Mouse (Mus musculus) spleen, postnatal 0 days (tissue): Measurements from ENCODE around the gene Iqcn. TPM values are rescaled to one million over a fixed set of nuclear protein-coding genes. Genes with fewer than 3 reads are reported as not detected.

Experiments
- polyA plus RNA-seq: library from polyadenylated mRNA; unstranded; fragments of >200 nt; fragmentation: Nextera tagmentation; extraction: Ambion mirVana; gene quantifications from 2 replicates; pipeline ENCODE4 v1.2.1, GENCODE M21; 2015

Iqcn gene
- not detected in 2 replicates for polyA plus RNA-seq

DNA sequence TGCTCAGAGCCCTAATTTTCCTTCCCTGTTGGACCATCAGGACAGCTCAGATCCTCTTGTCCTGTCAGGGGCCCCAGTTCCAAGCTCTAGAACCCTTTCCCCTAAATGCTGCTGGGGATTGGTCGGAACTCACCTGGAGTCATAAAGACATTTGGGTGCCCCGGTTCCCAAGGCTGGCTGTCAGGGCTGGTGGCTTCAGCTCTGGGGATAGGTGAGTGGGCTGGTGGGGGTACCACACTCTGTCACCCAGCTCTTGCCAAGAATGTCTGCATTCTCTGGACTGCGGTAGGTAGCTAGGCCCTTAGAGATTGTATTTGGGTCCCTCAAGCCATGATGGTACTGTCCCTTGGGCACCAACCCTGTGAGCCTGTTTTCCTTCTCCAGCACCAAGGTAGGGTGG, at the start of gene Iqcn:
Iqcn (plus strand) TSS at position 171 of the 400 bp plus-strand sequence.

DNA sequence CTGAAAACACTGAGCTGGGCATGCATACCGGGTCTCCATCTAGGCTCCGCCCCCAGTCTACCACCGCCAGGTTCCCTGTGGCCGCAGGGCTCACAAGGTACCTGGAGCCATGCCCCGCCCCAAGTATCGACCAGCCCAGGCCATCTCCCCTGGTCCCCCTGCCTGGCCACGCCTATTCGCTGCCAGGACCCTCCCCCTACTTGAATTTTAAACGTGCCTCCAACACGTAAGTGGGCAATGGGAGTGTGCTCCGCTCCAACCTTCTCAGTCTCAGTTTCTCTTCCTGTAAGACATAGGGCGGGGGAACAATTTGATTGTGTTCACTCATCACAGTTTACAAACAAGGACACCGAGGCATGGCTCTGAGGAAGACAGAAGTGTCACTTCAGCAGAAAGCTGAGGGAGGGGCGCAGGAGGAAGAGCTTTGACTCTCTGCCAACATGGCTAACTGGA, 43.0 kb upstream of the Iqcn start, which contains the start of gene Pgpep1:
Pgpep1 (minus strand) TSS at position 116 of the 453 bp plus-strand sequence.

DNA sequence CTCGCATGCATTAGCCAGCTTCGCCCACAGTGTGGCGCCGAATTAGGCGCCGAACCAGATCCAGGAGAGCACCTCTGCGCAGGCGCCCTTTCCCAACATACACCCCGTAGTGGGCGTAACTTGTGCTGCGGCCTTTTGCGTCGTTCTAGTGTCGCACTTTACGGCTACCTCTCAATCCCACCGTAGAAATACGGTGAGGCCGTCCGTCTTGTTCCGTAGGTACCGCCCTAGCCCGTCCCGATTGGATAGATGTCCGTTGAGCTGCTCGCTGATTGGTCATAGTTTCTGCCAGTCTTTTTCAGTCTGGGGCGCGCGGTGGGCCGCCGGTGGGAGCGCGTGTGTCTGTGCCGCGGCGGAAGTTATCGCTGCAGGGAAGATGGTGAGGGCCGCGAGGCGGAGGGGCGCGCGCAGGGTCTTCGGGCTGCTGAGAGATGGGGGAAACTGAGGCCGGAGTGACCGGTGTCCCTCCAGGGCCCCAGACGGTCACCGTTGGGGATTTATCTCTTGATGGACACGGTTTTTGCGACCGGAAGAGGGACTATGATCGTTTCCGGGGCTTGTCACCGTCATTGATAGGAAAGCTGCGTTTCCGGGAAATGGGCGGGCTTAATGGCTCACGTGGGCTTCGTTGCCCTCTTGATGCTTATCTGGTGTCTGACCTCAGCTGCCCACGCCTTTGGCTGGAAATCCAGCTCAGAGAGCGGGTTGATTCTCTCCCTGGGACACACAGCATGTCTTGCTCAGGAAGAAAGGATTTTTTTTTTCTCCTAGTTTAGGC, 30.0 kb upstream of the Iqcn start, which contains the start of gene Lsm4:
Lsm4 (plus strand) TSS at position 170 of the 778 bp plus-strand sequence.

DNA sequence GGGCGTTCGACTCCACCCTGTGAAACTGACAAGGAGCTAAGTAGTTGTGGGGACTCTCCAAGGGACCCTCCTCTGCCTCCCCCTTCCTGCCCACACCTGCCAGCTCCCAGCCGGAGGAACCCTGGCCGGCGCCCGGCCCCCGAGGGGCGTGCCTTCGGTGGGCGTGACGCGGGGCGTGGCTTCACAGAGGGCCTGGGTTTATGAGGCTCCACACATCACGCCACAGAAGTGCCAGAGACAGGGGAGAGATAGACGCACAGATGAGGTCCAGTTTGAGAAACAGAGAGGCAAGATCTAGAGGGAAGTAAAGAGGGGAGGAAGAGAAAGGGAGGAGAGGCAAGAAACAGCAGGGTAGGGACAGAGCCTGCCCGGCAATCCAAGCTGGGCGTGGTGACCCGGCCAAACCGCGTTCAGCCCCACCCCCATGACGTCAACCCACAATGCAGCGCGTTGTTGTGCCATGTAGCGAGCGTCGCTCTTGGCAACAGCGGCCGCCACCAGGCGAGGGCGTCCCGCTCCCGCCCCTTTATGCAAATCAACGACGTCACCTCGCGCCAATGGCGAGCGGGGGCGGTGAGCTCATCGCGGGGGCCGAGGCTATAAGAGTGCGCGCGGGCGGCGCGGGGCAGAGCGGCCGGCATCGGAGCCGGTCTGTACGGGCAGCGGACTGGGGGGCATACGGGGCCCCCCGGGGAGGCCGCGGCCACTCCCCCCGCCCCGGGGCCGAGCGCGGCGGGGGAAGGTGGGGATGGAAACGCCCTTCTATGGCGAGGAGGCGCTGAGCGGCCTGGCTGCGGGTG, 4.7 kb upstream of the Iqcn start, which contains the start of gene Jund:
Jund (plus strand) TSS at position 640 of the 800 bp plus-strand sequence.

DNA sequence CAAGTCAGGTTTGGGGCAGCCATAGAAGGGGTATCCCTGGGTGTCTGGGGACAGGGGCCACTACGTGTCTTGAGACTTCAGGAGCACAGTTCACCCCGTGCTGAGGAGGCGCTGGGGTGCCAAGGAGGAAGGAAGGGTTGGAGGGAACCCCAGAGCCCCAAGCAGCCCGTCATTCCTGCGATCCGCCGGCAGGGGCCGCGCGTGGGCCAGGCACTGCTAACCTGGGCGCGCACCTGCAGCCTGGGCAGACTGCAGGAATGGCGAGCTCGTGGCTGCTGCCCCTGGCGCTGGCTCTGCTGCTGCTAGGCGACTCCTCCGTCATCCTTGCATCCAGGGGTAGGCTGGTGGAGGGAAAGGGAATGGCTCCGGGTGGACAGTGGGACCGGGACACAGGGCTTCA, 15.0 kb downstream of the Iqcn start, which contains the start of gene Gm3336:
Gm3336 (plus strand) TSS at position 247 of the 400 bp plus-strand sequence.

DNA sequence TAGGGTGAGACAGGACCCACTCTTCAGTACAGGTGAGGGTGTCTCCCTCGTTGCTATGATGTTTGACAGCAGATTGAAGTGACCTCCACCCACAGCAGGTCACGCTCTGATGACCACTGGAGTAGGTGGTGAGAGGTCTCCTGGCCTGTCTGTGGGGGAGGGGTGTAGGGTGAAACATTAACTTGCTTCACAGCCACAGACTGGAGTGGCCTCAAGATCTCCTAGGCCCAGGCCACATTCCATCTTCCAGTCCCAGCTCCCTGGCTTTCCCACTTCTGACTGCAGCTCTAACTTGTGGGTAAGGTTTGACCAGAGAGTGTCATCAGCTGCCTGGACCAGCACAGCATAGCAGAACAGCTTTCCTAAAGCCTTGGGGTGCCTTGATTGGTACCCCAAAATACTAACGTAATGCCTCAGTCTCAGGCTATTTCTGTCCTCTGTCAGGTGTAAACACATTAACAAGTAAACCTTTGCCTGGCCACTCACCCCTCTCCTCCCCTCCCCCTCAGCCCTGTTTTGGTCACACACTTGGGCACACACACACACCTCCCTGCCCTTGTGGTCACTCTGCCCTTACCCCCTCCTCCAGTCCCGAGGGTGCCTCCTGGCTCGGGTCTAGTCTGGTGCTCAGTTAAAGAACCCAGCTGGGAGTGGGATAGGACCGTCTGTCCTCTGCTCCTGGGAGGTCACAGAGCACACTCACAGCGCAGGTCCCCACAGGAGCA, 20.4 kb downstream of the Iqcn start, which contains the start of gene Pde4c:
Pde4c (plus strand) TSS at position 235 of the 725 bp plus-strand sequence.

DNA sequence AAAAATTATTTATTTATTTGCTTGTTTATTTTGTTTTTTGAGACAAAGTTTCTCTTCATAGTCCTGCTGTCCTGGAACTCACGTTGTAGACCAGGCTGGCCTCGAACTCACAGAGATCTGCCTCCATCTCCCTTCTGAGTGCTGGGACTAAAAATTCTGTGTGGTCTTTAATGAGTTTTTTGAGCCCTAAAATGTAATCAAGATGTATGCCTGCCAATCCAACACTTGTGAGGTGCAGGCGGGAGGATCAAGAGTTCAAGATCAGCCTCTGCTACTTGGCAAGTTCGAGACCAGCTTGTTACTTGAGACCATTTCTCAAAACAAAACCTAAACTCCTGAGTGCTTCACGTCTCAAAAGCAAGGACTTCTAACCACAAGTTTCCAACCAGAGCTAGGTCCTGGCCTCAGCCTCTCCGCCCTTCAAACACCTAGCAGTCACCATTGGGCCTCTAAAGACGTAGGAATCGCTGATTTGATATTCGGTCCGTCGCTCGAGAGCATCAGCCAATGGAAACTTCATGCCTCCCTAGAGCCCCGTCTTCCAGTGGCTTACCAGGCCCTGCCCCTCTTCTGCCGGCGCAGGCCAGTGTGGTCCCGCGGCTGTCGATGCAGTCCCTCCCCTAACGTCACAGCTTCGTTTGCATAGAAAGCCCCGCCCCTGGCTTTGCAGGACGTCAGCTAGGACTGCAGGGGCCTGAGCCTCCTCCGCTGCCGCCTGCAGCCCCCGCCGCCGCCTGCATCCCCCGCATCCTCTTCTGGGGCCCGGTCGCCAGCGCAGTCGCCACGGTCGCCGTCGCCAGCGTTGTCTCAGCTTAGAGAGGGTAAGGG, 51.0 kb downstream of the Iqcn start, which contains the start of gene Rab3a:
Rab3a (plus strand) TSS at position 637 of the 828 bp plus-strand sequence.

DNA sequence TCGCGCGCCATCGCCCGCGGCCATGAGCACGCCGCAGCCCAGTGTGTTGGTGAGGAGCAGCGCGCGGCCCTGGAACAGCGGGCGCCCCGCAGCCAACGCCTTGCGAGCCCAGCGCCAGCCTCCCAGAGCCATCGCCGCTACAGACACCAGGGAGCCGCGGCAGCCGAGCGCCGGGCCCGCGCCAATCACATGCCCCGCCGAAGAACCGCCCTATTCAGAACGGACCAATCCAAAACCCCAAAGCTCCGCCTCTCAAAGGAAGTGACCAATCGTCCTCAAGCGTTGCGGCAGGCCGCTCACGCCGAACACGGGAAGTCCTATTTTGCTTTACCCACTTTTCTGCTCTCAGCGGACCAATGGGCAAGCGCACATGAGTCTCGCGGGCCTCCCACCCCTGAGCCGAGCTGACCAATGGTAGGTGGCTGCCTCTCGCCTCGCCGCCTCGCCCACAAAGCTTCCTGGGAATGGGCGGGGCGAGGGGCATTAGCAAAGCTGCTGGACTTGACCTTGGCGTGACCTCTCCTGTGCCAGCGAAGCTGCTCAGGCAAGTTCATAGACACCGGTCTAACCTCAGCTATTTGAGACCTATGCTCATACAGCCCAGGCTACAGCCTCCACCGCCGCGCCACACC, 57.6 kb downstream of the Iqcn start, which contains the start of gene Mpv17l2:
Mpv17l2 (minus strand) TSS at position 172 of the 632 bp plus-strand sequence.

Other genes with a start within 250 kb of the Iqcn start
- 6.0 and 7.3 TPM in 2 replicates for gene Klhl26, start 226.5 kb upstream of the Iqcn start, polyA plus RNA-seq
- not detected in 2 replicates for gene Tmem59l, start 216.1 kb upstream of the Iqcn start, polyA plus RNA-seq
- 2.3 and 2.4 TPM in 2 replicates for gene Crlf1, start 210.3 kb upstream of the Iqcn start, polyA plus RNA-seq
- gene Rex1bd, start 196.7 kb upstream of the Iqcn start, polyA plus RNA-seq, result 90.9 and 97.6 TPM in 2 replicates
- 940 and 995 TPM in 2 replicates for gene Uba52, start 192.7 kb upstream of the Iqcn start, polyA plus RNA-seq
- gene Fkbp8, start 175.7 kb upstream of the Iqcn start, polyA plus RNA-seq, result 177 and 190 TPM in 2 replicates
- 46.7 and 49.2 TPM in 2 replicates for gene Kxd1, start 175.5 kb upstream of the Iqcn start, polyA plus RNA-seq
- 9.3 and 10.1 TPM in 2 replicates for gene Ell, start 164.0 kb upstream of the Iqcn start, polyA plus RNA-seq
- 50.4 and 57.8 TPM in 2 replicates for gene Isyna1, start 109.1 kb upstream of the Iqcn start, polyA plus RNA-seq
- gene Ssbp4, start 94.6 kb upstream of the Iqcn start, polyA plus RNA-seq, result 80.1 and 80.6 TPM in 2 replicates
- gene Lrrc25, start 87.3 kb upstream of the Iqcn start, polyA plus RNA-seq, result 10.7 and 14.6 TPM in 2 replicates
- 0.79 and 0.93 TPM in 2 replicates for gene Gdf15, start 71.0 kb upstream of the Iqcn start, polyA plus RNA-seq
- 13.5 and 15.4 TPM in 2 replicates for gene Pgpep1, start 43.1 kb upstream of the Iqcn start, polyA plus RNA-seq
- gene Lsm4, start 30.2 kb upstream of the Iqcn start, polyA plus RNA-seq, result 209 and 217 TPM in 2 replicates
- gene Jund, start 4.5 kb upstream of the Iqcn start, polyA plus RNA-seq, result 33.3 and 37.5 TPM in 2 replicates
- gene Gm3336, start 15.1 kb downstream of the Iqcn start, polyA plus RNA-seq, result 0.16 TPM in 1 of 2 replicates, not detected in the other
- gene Pde4c, start 20.3 kb downstream of the Iqcn start, polyA plus RNA-seq, result 0.16 and 0.24 TPM in 2 replicates
- gene Rab3a, start 51.2 kb downstream of the Iqcn start, polyA plus RNA-seq, result 4.8 and 5.3 TPM in 2 replicates
- gene Mpv17l2, start 57.5 kb downstream of the Iqcn start, polyA plus RNA-seq, result 53.7 and 56.1 TPM in 2 replicates
- 22.8 and 27.4 TPM in 2 replicates for gene Pik3r2, start 73.3 kb downstream of the Iqcn start, polyA plus RNA-seq
- 12.4 and 14.1 TPM in 2 replicates for gene Mast3, start 101.6 kb downstream of the Iqcn start, polyA plus RNA-seq
- gene Il12rb1, start 105.0 kb downstream of the Iqcn start, polyA plus RNA-seq, result 0.60 and 0.93 TPM in 2 replicates
- 13.1 and 15.0 TPM in 2 replicates for gene Arrdc2, start 136.3 kb downstream of the Iqcn start, polyA plus RNA-seq
- 0.36 and 0.52 TPM in 2 replicates for gene Kcnn1, start 159.8 kb downstream of the Iqcn start, polyA plus RNA-seq
- 54.8 and 56.6 TPM in 2 replicates for gene Ccdc124, start 170.5 kb downstream of the Iqcn start, polyA plus RNA-seq
- gene Slc5a5, start 189.3 kb downstream of the Iqcn start, polyA plus RNA-seq, result 0.05 and 0.07 TPM in 2 replicates
- gene Rpl18a, start 194.0 kb downstream of the Iqcn start, polyA plus RNA-seq, result 4,461 and 4,565 TPM in 2 replicates
- 18.8 and 21.9 TPM in 2 replicates for gene Map1s, start 202.5 kb downstream of the Iqcn start, polyA plus RNA-seq